ENCODE assay signal across 27 mouse cellular contexts in the genomic region with DNA sequence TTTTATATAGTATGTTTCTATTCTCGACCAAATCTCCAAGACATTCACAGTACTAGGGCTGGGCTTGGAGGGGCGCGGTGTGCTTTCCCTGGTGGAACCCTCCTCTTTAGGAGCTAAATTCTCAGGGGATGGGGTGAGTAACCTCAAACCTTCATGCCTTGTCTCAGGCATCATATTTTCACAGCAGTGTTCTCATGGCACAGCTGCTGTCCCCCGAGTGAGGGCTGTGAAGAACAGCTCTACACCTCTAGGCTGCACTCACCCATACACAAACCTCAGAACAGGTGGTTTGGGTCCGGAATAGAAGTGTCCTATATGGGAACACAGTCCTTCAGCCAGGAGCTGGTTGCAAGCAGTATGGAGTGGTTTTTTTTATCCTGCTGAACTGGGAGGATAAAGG.
"Had no signal": no experiment of that assay in that cellular context is flagged by ENCODE, and none has a peak within 500 bp of the region (broad histone marks: within the 10 kb centered on the region; RNA-seq: fewer than 3 reads in every experiment).

No protein-coding gene starts in this region.

- H3K27me3 ChIP-seq: embryonic facial prominence, embryonic 12.5 days; embryonic facial prominence, embryonic 13.5 days; embryonic facial prominence, embryonic 15.5 days; forebrain, embryonic 12.5 days; forebrain, embryonic 13.5 days; forebrain, embryonic 15.5 days had no signal

- H3K4me2 ChIP-seq: embryonic facial prominence, embryonic 12.5 days; embryonic facial prominence, embryonic 13.5 days; embryonic facial prominence, embryonic 15.5 days; forebrain, embryonic 12.5 days; forebrain, embryonic 13.5 days; forebrain, embryonic 15.5 days had no signal

- H3K36me3 ChIP-seq: embryonic facial prominence, embryonic 15.5 days had no signal

- H3K9ac ChIP-seq: embryonic facial prominence, embryonic 12.5 days; embryonic facial prominence, embryonic 13.5 days; embryonic facial prominence, embryonic 15.5 days; forebrain, embryonic 12.5 days; forebrain, embryonic 13.5 days; forebrain, embryonic 15.5 days; forebrain, postnatal 0 days had no signal

- DNase-seq: cerebellum, adult 2 months; cerebellum, adult 8-10 months; cerebellum, adult 9-10 months; cerebellum, adult 9-11 months; cerebellum, postnatal 10 days; cerebellum, postnatal 14 days; cerebellum, postnatal 25 days; cerebellum, postnatal 36 days; embryo, embryonic 11 days; forebrain, postnatal 0 days; gastrocnemius, adult 2 months; gastrocnemius, postnatal 10 days; gastrocnemius, postnatal 14 days; gastrocnemius, postnatal 25 days; gastrocnemius, postnatal 36 days; heart, adult 18-20 months had no signal

- H3K27ac ChIP-seq: embryonic facial prominence, embryonic 10.5 days; embryonic facial prominence, embryonic 12.5 days; embryonic facial prominence, embryonic 13.5 days; embryonic facial prominence, embryonic 15.5 days; forebrain, embryonic 10.5 days; forebrain, embryonic 12.5 days; forebrain, embryonic 13.5 days; forebrain, embryonic 15.5 days; gastrocnemius, adult 2 months had no signal

- H3K4me1 ChIP-seq: embryonic facial prominence, embryonic 12.5 days had no signal

- H3K9me3 ChIP-seq: embryonic facial prominence, embryonic 10.5 days; embryonic facial prominence, embryonic 12.5 days; embryonic facial prominence, embryonic 13.5 days; embryonic facial prominence, embryonic 15.5 days; forebrain, embryonic 10.5 days; forebrain, embryonic 12.5 days; forebrain, embryonic 13.5 days; forebrain, embryonic 15.5 days had no signal

- ATAC-seq: forebrain, embryonic 13.5 days; forebrain, embryonic 14.5 days; forebrain, embryonic 15.5 days; forebrain, embryonic 16.5 days; forebrain, postnatal 0 days had no signal

- H3K4me3 ChIP-seq: embryonic facial prominence, embryonic 10.5 days; embryonic facial prominence, embryonic 12.5 days; embryonic facial prominence, embryonic 13.5 days; embryonic facial prominence, embryonic 15.5 days; erythroblast, embryonic 14.5 days; forebrain, embryonic 10.5 days; forebrain, embryonic 12.5 days; forebrain, embryonic 13.5 days; forebrain, embryonic 15.5 days; gastrocnemius, adult 2 months had no signal
